Mouse (Mus musculus) ES-E14 (cell line): Measurements from ENCODE around the gene Lrrc18. TPM values are rescaled to one million over a fixed set of nuclear protein-coding genes. Genes with fewer than 3 reads are reported as not detected.

Experiments
- DNase-seq: peaks from one replicate; pipeline ENCODE4 v3.0.0-alpha.2; 2013; ENCODE audit warnings: low read depth, low spot score
- H3K27ac ChIP-seq: 2 replicates; pipeline ENCODE4 v1.5.1; 2012; ENCODE audit warnings: low read depth, mild to moderate bottlenecking, low read length, moderate library complexity, mixed read lengths; ENCODE audit not compliant: poor library complexity, insufficient read depth, severe bottlenecking
- H3K36me3 ChIP-seq: 2 replicates; pipeline ENCODE4 v1.6.1; 2012; ENCODE audit warnings: mild to moderate bottlenecking, low read length, moderate library complexity, mixed read lengths; ENCODE audit not compliant: control insufficient read depth, poor library complexity, insufficient read depth, severe bottlenecking
- H3K4me1 ChIP-seq, 2 experiments: fragments of 150-350 bp in 1 of 2; sonication (generic) in 1 of 2; 2 replicates each; pipeline ENCODE4 v1.6.1; 2012; ENCODE audit warnings: low read length in 2 of 2, mild to moderate bottlenecking in 1 of 2, mixed read lengths in 1 of 2; ENCODE audit not compliant: control insufficient read depth in 2 of 2, insufficient read depth in 2 of 2, poor library complexity in 1 of 2
- H3K4me3 ChIP-seq, 2 experiments: fragments of 150-350 bp in 1 of 2; sonication (generic) in 1 of 2; 2 replicates each; pipeline ENCODE4 v1.5.1; 2012; ENCODE audit warnings: low read length in 2 of 2, low read depth in 1 of 2, mild to moderate bottlenecking in 1 of 2, mixed read lengths in 1 of 2; ENCODE audit not compliant: insufficient read depth in 1 of 2, poor library complexity in 1 of 2, severe bottlenecking in 1 of 2
- H3K9ac ChIP-seq: 2 replicates; pipeline ENCODE4 v1.6.1; 2012; ENCODE audit warnings: low read depth, mild to moderate bottlenecking, low read length, mixed read lengths; ENCODE audit not compliant: poor library complexity, insufficient read depth, severe bottlenecking
- H3K9me3 ChIP-seq: fragments of 150-350 bp; sonication (generic); 2 replicates; pipeline ENCODE4 v1.6.1; 2012; ENCODE audit warnings: low read depth, mild to moderate bottlenecking, low read length; ENCODE audit not compliant: control insufficient read depth, insufficient read depth
- CHD2 ChIP-seq: IDR thresholded peaks from 2 replicates; pipeline ENCODE4 v1.6.1; 2014; ENCODE audit warnings: mild to moderate bottlenecking, low read depth, low read length, inconsistent platforms
- HCFC1 ChIP-seq: IDR thresholded peaks from 2 replicates; pipeline ENCODE4 v1.6.1; 2012; ENCODE audit warnings: low read length, inconsistent platforms, borderline replicate concordance; ENCODE audit not compliant: insufficient read depth
- MAFK ChIP-seq: IDR thresholded peaks from 2 replicates; pipeline ENCODE4 v1.6.1; 2014; ENCODE audit warnings: mild to moderate bottlenecking, low read depth, low read length, inconsistent platforms; ENCODE audit not compliant: insufficient read depth
- ZC3H11A ChIP-seq: IDR thresholded peaks from 2 replicates; pipeline ENCODE4 v1.6.1; 2012; ENCODE audit warnings: low read depth, mild to moderate bottlenecking, inconsistent platforms, low read length, borderline replicate concordance
- ZNF384 ChIP-seq: IDR thresholded peaks from 2 replicates; pipeline ENCODE4 v1.6.1; 2012; ENCODE audit warnings: low read depth, low read length, inconsistent platforms
- in situ Hi-C, 2 experiments: fragments of 600-800 bp; cut with MboI; formaldehyde crosslinking; loops; one replicate each; pipeline ENCODE4 v1.15.1; 2025; ENCODE audit warnings: low sequenced_read_pairs in 2 of 2, inconsistent platforms in 1 of 2; ENCODE audit not compliant: unreplicated experiment in 2 of 2
- total RNA-seq: library from RNA; depleted of rRNA; stranded (reverse); fragments of 300-350 nt; gene quantifications from 2 replicates; pipeline ENCODE4 v1.2.3, GENCODE M21; 2012; rRNA removed

The Lrrc18 gene
- total RNA-seq: not detected in 2 replicates

- DNase-seq: no peak
- Histone ChIP-seq H3K9me3 (no peaks in the 10 kb centered on the region), H3K27ac (no peak within 1 kb of the TSS), H3K36me3 (no peaks in the 10 kb centered on the region), H3K4me3 (no peak within 1 kb of the TSS), H3K9ac (no peak within 1 kb of the TSS), H3K4me1 (peaks cover 0 to 6% of the 10 kb centered on the region in 2 experiments; a peak in 1 of 4 replicates)
- no peak for TF ChIP-seq CHD2
- no peak for TF ChIP-seq MAFK
- no peak for TF ChIP-seq ZNF384
- no peak for TF ChIP-seq ZC3H11A
- TF ChIP-seq HCFC1: no peak
- in situ Hi-C loops: no loop called here
These were observed at the start of gene Lrrc18 for GRCm38 (mm10) chr14:32991082-32991481. Lrrc18 (plus strand) TSS chr14:32991382.

- no peaks in the 10 kb centered on the region for H3K4me1 ChIP-seq
- no peak overlapping the region for H3K4me3 ChIP-seq
- no peak overlapping the region for H3K27ac ChIP-seq
- in situ Hi-C loops: no loop called here
- no peaks in the 10 kb centered on the region for H3K9me3 ChIP-seq
- TF ChIP-seq ZC3H11A (no peak), HCFC1 (no peak), ZNF384 (no peak)
- DNase-seq: no peak
- no peak overlapping the region for H3K9ac ChIP-seq
- H3K36me3 ChIP-seq: no peaks in the 10 kb centered on the region
These were observed 43.7 kb upstream of the Lrrc18 start for GRCm38 (mm10) chr14:32947512-32947911.

GRCm38 (mm10) chr14:32950312-32951301 lies 40.6 kb upstream of the Lrrc18 start:
- no peaks in the 10 kb centered on the region for H3K4me1 ChIP-seq
- no peak overlapping the region for H3K4me3 ChIP-seq
- in situ Hi-C loops: no loop called here

GRCm38 (mm10) chr14:32956486-32956885 lies 34.7 kb upstream of the Lrrc18 start:
- Histone ChIP-seq H3K4me1 (no peaks in the 10 kb centered on the region), H3K9ac (no peak overlapping the region), H3K27ac (no peak overlapping the region), H3K4me3 (no peak overlapping the region), H3K36me3 (no peaks in the 10 kb centered on the region), H3K9me3 (no peaks in the 10 kb centered on the region)
- DNase-seq: no peak
- no peak for TF ChIP-seq ZC3H11A
- TF ChIP-seq ZNF384: no peak
- TF ChIP-seq HCFC1: no peak
- TF ChIP-seq MAFK: no peak
- no peak for TF ChIP-seq CHD2
- in situ Hi-C loops: no loop called here

More at GRCm38 (mm10) chr14:32950312-32951301, 40.6 kb upstream of the Lrrc18 start:
- DNase-seq: no peak
- no peak for TF ChIP-seq ZNF384
- no peak for TF ChIP-seq CHD2
- TF ChIP-seq MAFK: no peak
- TF ChIP-seq ZC3H11A: no peak
- TF ChIP-seq HCFC1: no peak
- H3K36me3 ChIP-seq: no peaks in the 10 kb centered on the region
- H3K27ac ChIP-seq: no peak overlapping the region
- H3K9me3 ChIP-seq: no peaks in the 10 kb centered on the region
- H3K9ac ChIP-seq: no peak overlapping the region
